Mouse (Mus musculus) lung, postnatal 0 days (tissue): ENCODE results near the gene Duxbl2.
"Not testable (repeated sequence)": the region's sequence is repeated elsewhere in the genome, so short reads cannot be mapped to it uniquely, and the experiment has no call there.

Experiments used
- CTCF ChIP-seq: IDR thresholded peaks from 2 replicates; pipeline ENCODE4 v1.5.1; 2016; ENCODE audit warnings: antibody characterized with exemption, mild to moderate bottlenecking
- EP300 ChIP-seq: IDR thresholded peaks from 2 replicates; pipeline ENCODE4 v1.6.1; 2016; ENCODE audit warnings: antibody characterized with exemption, mild to moderate bottlenecking, control low read depth

- not testable (repeated sequence) for TF ChIP-seq CTCF, EP300
These were observed 36.9 kb upstream of the Duxbl2 start, which contains the start of gene Cphx2 for GRCm38 (mm10) chr14:26081216-26081615.
